Mouse (Mus musculus) adrenal gland, adult 10 weeks (tissue): ENCODE measurements around the gene Myl10. TPM values are rescaled to one million over a fixed set of nuclear protein-coding genes. Genes with fewer than 3 reads are reported as not detected.

Experiments used
- polyA plus RNA-seq: library from polyadenylated mRNA; stranded (reverse); fragments of 350-450 nt; fragmentation: Illumina TruSeq; extraction: RNeasy Lipid Tissue Mini Kit (QIAGEN cat#74804); gene quantifications from one replicate; pipeline ENCODE4 v1.2.3, GENCODE M21; 2014; ENCODE audit warnings: low read depth, low replicate concordance

Myl10 gene
- polyA plus RNA-seq: not detected

DNA sequence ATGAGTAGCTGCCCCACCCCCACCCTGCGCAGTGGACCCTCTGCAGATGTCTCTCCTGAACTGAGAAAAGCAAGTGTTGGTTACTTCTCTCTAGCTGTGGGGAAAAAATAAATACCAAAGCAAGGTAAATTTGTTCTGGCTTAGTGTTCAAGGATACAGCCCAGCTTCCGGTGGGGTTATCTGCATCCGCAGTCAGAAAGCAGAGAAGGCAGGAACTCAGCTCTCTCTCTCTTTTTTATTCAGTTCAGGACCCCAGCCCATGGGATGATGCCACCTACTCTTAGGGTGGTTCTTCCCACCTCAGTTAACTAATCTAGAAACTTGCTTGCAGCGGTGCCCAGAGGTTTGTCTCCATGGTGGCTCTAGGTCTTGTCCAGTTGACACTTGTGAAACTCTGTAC, at the start of gene Myl10:
Gene Myl10, plus strand, starts transcription at position 363 of the 400 bp plus-strand sequence.

Other genes with a start within 250 kb of the Myl10 start
- gene Cux1, start 125.7 kb upstream of the Myl10 start, polyA plus RNA-seq: 60.5 TPM
- not detected for gene Col26a1, start 190.1 kb downstream of the Myl10 start, polyA plus RNA-seq
- 4.3 TPM for gene Ift22, start 215.0 kb downstream of the Myl10 start, polyA plus RNA-seq